Mouse (Mus musculus) ZHBTc4 (cell line): ENCODE data around the gene Bloc1s1.

Experiments
- DNase-seq: peaks from one replicate; pipeline ENCODE4 v3.0.0-alpha.2; 2011; ENCODE audit warnings: low read depth, low spot score

Bloc1s1 gene

DNA sequence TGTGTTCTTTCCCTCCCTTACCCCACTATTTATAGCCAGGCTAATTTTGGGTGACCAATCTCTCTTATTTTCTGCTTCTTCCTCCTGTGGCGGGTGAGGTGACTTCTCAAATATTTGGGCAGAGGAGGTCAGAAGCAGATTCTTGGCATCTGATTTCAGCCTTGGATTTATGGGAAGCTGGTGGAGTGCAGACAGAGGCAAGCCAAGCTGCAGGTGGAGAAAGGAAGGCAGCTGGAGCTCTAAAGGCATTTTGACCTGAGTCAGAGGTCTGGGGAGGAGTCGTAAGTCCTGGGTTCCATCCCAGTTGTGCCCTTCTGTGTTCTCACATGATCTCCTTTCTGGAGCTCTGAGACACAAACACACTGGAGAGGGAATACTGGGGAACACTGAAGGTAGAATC lies 7.6 kb upstream of the Bloc1s1 start:
- no peak for DNase-seq

DNA sequence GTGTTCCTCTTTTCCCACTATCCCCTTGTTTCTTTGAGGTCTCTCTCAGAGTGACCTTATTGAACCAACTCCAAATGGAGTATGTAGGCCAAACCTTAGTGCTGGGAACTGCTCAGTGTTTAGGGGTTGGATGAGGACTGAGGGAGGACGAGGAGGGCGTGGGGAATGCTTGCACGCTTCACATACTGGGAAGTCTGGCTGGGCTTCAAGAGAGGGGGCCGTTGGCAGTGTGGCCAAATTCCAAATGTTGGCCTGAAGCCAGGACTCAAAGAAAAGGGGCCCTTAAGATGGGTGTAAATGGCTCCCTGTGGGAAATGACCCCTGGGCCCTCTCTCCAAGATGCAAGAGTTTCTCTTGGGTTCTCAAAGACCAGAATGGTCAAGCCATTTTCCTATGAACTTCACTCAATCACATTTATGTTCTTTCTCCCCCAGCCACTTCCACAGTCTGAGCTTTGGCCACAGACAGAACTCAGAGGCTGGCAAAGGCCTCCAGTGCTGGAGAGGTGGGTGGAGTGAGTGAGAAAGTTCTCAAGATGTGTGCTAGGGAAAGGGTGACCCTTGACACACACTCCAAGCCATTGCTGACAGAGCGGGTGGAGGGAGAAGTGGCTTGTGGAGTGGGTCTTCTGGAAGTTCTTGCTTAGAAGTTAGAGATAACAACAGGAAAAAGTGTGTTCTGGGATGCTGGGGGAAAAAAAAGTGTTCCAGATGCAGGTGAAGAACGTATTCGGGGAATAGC lies 6.0 kb upstream of the Bloc1s1 start:
- no peak for DNase-seq

GRCm38 (mm10) chr10:128928356-128928755 lies 4.5 kb upstream of the Bloc1s1 start:
- DNase-seq = no peak

- peak; percentile 98 for DNase-seq
These were observed 683 bp downstream of the Bloc1s1 start for GRCm38 (mm10) chr10:128923013-128923691.

DNA sequence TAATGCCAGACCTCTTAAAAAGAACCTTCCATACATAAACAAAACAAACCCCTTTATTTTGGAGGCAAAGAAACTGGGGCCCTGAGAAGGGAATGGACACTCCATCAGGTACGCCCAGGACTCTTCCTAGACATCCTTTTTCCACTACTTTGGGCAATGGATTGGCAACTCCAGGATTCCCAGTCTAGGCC lies 1.1 kb downstream of the Bloc1s1 start, which contains the start of gene Rdh5:
Gene Rdh5 (minus strand): TSS at position 67 of the 191 bp plus-strand sequence.
- DNase-seq = no peak

DNA sequence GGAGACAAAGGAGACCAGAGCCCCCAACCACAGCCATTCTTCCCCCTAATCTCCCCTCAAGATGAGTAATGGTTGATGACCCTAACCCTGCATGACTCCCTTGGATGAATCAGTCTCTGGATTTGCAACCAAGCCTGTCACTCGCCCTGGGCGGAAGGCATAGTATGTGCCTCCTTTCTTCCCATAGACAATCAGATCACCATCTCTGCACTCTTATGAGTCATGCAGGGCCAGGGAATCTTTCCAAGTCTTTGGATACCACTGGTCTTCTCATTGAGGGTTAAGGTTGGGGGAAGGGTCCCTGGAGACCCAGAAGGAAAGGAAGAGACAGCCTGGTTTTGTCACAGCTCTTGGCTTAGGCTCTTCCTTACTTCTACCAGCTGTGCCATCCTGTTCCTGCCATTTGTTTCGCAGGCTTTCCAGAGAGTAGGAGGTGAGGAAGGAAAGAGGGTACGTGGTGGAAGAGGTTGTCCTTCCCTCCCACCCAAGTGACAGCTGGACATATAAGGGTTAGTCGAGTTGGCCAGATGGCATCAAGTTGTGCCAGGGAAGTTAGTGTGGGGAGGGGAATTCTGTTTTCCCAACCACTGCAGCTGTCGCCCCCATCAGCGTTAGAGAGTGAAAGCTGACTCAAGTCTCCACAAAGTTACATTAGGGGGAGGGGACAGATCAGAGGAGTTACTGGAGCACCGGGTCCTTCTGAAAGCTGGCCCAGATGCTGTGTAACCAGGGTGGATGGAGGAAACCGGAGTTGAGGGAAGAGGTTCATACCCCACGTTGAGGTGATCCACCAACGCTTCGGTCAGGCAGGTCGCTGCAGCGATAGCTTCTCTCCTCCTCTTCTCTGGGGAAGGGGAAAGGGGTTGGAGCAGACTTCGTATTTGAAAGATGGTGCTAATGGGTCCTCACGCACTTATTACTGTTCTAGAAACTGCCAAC lies 1.7 kb downstream of the Bloc1s1 start:
- DNase-seq = no peak

- DNase-seq = no peak
These were observed 2.6 kb downstream of the Bloc1s1 start for GRCm38 (mm10) chr10:128921251-128921650.

GRCm38 (mm10) chr10:128920736-128921161 lies 3.1 kb downstream of the Bloc1s1 start:
- peak; percentile 67 for DNase-seq

- DNase-seq = no peak
These were observed 3.9 kb downstream of the Bloc1s1 start for GRCm38 (mm10) chr10:128919966-128920365.

DNA sequence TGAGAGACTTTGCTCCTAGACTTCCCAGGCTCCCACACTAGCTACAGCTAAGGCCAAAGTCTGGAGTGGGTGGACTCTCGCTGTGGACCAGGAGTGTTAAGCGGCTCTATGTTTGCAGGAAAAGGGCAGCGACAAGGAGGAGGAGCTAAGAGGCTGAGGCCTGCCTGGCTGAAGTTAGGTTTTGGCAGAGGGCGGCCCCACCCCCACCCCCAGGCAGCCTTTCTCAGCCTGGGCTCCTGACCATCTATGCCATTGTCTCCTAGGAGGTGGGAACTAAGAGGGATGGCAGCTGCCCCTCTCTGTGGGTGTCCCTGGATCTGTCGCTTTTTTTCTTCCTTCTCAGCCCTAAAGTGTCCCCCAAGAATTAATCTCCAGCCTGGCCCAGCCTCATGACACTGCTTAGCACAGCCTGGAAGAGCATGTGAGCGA lies 4.6 kb downstream of the Bloc1s1 start:
- peak; percentile 40 for DNase-seq

DNA sequence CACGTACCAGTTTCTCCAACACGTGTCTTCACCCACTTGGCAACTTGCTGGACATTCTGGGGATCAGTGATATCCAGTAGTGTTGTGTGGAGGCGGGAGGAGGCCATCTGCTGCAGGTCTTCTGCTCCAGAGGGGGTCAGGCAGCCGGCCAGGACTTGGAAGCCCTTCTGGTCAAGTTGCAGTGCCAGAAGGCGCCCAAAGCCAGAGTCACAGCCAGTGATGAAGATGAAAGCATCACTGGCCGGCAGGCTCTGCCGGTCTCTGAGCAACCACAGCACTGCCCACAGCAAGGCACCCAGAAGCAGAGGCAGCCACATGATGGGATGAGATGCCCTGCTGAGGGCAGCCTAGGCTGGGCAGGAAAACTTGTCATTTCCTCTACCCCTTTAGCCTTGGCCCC lies 5.6 kb downstream of the Bloc1s1 start:
- no peak for DNase-seq

- DNase-seq = no peak
These were observed 6.4 kb downstream of the Bloc1s1 start for GRCm38 (mm10) chr10:128917400-128917799.

DNA sequence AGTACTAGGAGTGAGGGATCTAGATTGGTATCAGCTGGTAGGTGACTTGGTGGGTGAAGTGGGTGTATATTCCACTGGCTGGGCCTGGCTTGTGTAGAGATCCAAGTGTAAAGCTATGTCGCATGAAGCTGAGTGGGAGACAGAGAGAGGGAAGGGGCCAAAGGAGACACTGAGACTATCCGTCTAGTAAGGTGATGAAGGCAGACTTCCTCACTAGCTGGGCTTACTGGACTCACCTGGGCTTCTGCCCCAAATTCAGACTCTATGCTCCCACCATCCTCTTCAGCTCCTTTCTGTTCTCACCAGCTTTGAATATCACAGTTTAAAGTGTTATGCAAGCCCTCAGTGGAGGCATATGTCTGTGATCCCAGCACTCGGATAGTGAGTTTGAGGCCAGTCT lies 7.2 kb downstream of the Bloc1s1 start:
- no peak for DNase-seq

DNA sequence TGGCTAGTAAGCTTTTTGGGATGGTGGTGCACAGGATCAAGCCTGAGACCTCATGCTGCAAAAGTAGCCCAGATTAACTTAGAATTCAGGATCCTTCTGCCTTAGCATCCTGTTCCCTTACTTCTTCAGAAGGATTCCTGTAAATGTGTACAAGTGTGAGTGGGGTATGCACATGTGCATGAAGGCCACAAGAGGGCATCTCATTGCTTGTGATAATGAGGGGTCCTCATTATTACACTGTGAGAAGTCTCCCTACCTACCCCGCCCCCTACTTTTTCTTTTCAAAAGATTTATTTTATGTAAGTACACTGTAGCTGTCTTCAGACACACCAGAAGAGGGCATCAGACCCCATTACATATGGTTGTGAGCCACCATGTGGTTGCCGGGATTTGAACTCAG lies 8.3 kb downstream of the Bloc1s1 start:
- DNase-seq = no peak

GRCm38 (mm10) chr10:128913696-128914095 lies 10.1 kb downstream of the Bloc1s1 start:
- DNase-seq = no peak

DNA sequence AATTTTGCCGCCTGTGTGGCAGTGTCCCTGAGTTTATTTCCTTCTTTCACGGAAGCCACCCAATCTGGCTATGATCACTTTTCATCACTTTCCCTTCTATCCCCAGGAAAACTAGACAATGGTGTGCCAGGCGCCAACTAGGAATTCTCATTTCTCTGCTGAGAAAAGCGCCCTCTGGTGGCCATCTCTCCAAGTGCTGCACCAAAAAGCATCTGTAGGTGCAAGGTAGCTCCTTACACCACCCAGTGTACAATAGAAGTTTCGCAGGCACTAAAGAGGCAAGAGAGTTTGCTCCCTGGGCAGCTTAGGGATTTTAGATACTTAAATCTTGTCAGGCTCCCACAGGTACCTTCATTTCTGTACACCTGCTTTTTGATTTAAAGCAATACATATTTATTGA lies 10.6 kb downstream of the Bloc1s1 start:
- peak; percentile 94 for DNase-seq

GRCm38 (mm10) chr10:128912791-128913190 lies 11.0 kb downstream of the Bloc1s1 start:
- no peak for DNase-seq

DNA sequence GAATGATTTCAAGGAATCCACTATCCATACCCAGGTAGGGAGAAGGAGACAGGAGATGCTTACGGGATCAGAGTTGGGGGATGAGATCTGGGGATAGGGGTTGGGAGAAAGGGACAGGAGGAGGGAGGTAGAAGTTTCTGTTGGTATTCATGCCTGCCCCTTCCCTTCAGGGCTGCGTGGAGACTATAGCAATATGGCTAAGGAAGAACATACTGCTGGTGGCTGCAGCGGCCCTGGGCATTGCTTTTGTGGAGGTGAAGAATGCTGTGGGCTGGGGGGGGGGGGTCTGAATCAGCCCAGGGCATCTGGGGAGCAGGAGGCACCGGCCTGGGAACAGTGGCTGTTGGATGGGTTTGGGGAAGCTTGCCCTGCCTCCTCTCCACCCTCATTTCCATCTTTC lies 11.6 kb downstream of the Bloc1s1 start:
- DNase-seq = no peak

DNA sequence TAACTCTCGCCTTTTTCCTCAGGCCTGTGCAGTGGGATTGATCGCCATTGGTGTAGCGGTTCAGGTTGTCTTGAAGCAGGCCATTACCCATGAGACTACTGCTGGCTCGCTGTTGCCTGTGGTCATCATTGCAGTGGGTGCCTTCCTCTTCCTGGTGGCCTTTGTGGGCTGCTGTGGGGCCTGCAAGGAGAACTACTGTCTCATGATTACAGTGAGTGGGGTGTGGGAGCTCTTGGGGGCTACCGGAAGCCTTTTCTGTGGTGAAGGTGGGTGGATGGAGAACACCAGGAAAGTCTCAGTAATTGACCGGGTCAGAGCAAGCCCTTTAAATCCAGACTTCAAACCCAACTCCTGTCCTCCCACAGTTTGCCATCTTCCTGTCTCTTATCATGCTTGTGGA lies 12.4 kb downstream of the Bloc1s1 start:
- no peak for DNase-seq

GRCm38 (mm10) chr10:128910066-128910841 lies 13.6 kb downstream of the Bloc1s1 start:
- DNase-seq = no peak

DNA sequence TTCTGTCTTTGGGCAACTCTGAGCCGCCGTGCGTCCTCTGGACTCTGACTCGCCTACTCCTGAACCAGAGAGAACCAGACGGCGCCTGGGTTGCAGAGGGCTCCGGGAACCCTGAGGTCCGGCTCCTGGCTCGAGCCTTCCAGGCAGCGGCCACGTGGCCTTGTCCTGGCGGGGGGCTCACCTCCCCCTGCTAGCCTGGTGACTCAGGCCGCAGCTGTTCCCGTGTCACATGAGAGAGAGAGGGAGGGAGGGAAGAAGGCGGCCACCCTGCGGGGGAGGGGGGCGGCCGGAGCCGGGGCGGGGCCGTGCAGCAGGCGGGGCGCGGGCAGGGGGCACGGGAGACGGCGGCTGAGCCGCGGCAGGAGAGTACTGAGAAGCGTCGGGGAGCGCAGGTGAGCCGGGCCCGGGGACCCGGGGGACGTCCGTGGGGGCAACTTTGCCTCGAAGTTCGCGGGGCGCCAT lies 14.2 kb downstream of the Bloc1s1 start:
- peak; percentile 93 for DNase-seq
